Mouse (Mus musculus) heart, embryonic 16.5 days (tissue): Measurements from ENCODE around the gene Arhgap31. TPM values are rescaled to one million over a fixed set of nuclear protein-coding genes. Genes with fewer than 3 reads are reported as not detected.

Experiments
- ATAC-seq: fragments of 200-750 bp; cut with Nextera tagmentation; replicated peaks from 2 replicates; pipeline ENCODE4 v1.8.0; 2017; ENCODE audit warnings: moderate number of reproducible peaks; ENCODE audit not compliant: insufficient read depth, low FRiP score; ENCODE audit errors: extremely low read depth
- H3K27ac ChIP-seq: fragments of 300-500 bp; sonication (generic); 2 replicates; pipeline ENCODE4 v1.5.1; 2014; ENCODE audit warnings: mild to moderate bottlenecking, low read length, control low read depth, moderate library complexity
- H3K27me3 ChIP-seq: fragments of 300-500 bp; sonication (generic); 2 replicates; pipeline ENCODE4 v1.6.1; 2014; ENCODE audit warnings: low read length, mixed read lengths; ENCODE audit not compliant: control insufficient read depth, insufficient read depth
- H3K36me3 ChIP-seq: fragments of 300-500 bp; sonication (generic); 2 replicates; pipeline ENCODE4 v1.6.1; 2014; ENCODE audit not compliant: control insufficient read depth, insufficient read depth
- H3K4me1 ChIP-seq: fragments of 300-500 bp; sonication (generic); 2 replicates; pipeline ENCODE4 v1.6.1; 2014; ENCODE audit warnings: low read length, mixed read lengths; ENCODE audit not compliant: control insufficient read depth, insufficient read depth
- H3K4me2 ChIP-seq: fragments of 300-500 bp; sonication (generic); 2 replicates; pipeline ENCODE4 v1.6.1; 2014; ENCODE audit warnings: low read depth, mild to moderate bottlenecking, control low read depth, low read length
- H3K4me3 ChIP-seq: fragments of 300-500 bp; sonication (generic); 2 replicates; pipeline ENCODE4 v1.5.1; 2014; ENCODE audit warnings: mild to moderate bottlenecking, control low read depth, low read length
- H3K9ac ChIP-seq: fragments of 300-500 bp; sonication (generic); 2 replicates; pipeline ENCODE4 v1.6.1; 2014; ENCODE audit warnings: low read length, control low read depth
- H3K9me3 ChIP-seq: fragments of 300-500 bp; sonication (generic); replicated peaks from 2 replicates; pipeline ENCODE4 v1.6.1; 2016; ENCODE audit warnings: low read length; ENCODE audit not compliant: control insufficient read depth
- WGBS: fragments of 180-500 bp; shearing (Covaris S2); extraction: QIAGEN DNeasy Blood & Tissue Kit; methylation state at CpG from one replicate; pipeline ENCODE4 v1.1.7; 2014; 5-methylcytosine and 5-hydroxymethylcytosine counted together
- polyA plus RNA-seq: library from polyadenylated mRNA; unstranded; fragments of >200 nt; fragmentation: Nextera tagmentation; extraction: Ambion mirVana; gene quantifications from 2 replicates; pipeline ENCODE4 v1.2.1, GENCODE M21; 2015

Gene Arhgap31
- polyA plus RNA-seq, 1 experiment from 2014 or later = 38.0 TPM

- Histone ChIP-seq H3K4me1 (peaks cover 60% of the 10 kb centered on the region), H3K4me2 (peak overlapping the region; percentile 53), H3K9me3 (no peaks in the 10 kb centered on the region), H3K27ac (peak overlapping the region; percentile 73), H3K4me3 (peak overlapping the region; percentile 18; the same call in 1 of the 2 replicates), H3K27me3 (no peaks in the 10 kb centered on the region), H3K36me3 (no peaks in the 10 kb centered on the region; the same call in 1 of the 2 replicates), H3K9ac (peak overlapping the region; percentile 31; the same call in 1 of the 2 replicates)
- ATAC-seq = 0 out of 2 replicates have a peak, but pooled peaks have one; percentile 34
- 16% methylated on average over 9 of the region's 9 CpGs for WGBS
These were observed 11.4 kb downstream of the Arhgap31 start for GRCm38 (mm10) chr16:38701492-38702185.

- 44% methylated on average over 16 of the region's 16 CpGs for WGBS
- H3K9me3 ChIP-seq = no peaks in the 10 kb centered on the region
- no peak overlapping the region for H3K9ac ChIP-seq
- no peaks in the 10 kb centered on the region; the same call in 1 of the 2 replicates for H3K36me3 ChIP-seq
- H3K27me3 ChIP-seq = no peaks in the 10 kb centered on the region
- H3K27ac ChIP-seq = peak overlapping the region; percentile 38
- peaks cover 51% of the 10 kb centered on the region for H3K4me1 ChIP-seq
- ATAC-seq = no peak
- H3K4me3 ChIP-seq = no peak overlapping the region
- 0 out of 2 replicates have a peak overlapping the region, but pooled peaks have one; percentile 8 for H3K4me2 ChIP-seq
These were observed 12.5 kb downstream of the Arhgap31 start for GRCm38 (mm10) chr16:38700392-38701162.

GRCm38 (mm10) chr16:38697611-38698010 lies 15.5 kb downstream of the Arhgap31 start:
- WGBS = 83% methylated on average over 5 of the region's 5 CpGs
- peaks cover 36% of the 10 kb centered on the region for H3K4me1 ChIP-seq
- H3K36me3 ChIP-seq = peaks cover 5% of the 10 kb centered on the region
- no peaks in the 10 kb centered on the region for H3K27me3 ChIP-seq
- H3K9me3 ChIP-seq = no peaks in the 10 kb centered on the region
- H3K4me2 ChIP-seq = no peak overlapping the region
- no peak overlapping the region for H3K4me3 ChIP-seq
- ATAC-seq = no peak
- H3K9ac ChIP-seq = no peak overlapping the region
- no peak overlapping the region for H3K27ac ChIP-seq

GRCm38 (mm10) chr16:38695557-38695956 lies 17.5 kb downstream of the Arhgap31 start:
- H3K4me3 ChIP-seq = no peak overlapping the region
- H3K9me3 ChIP-seq = no peaks in the 10 kb centered on the region
- 84% methylated on average over 5 of the region's 5 CpGs for WGBS
- H3K9ac ChIP-seq = no peak overlapping the region
- H3K27me3 ChIP-seq = no peaks in the 10 kb centered on the region
- H3K36me3 ChIP-seq = peaks cover 9% of the 10 kb centered on the region
- H3K4me2 ChIP-seq = no peak overlapping the region
- peaks cover 26% of the 10 kb centered on the region for H3K4me1 ChIP-seq
- no peak for ATAC-seq
- H3K27ac ChIP-seq = no peak overlapping the region

GRCm38 (mm10) chr16:38694906-38695540 lies 18.1 kb downstream of the Arhgap31 start:
- Histone ChIP-seq H3K4me1 (peaks cover 26% of the 10 kb centered on the region), H3K36me3 (peaks cover 12% of the 10 kb centered on the region), H3K4me3 (no peak overlapping the region), H3K4me2 (no peak overlapping the region), H3K9me3 (no peaks in the 10 kb centered on the region), H3K27ac (no peak overlapping the region), H3K9ac (no peak overlapping the region), H3K27me3 (no peaks in the 10 kb centered on the region)
- 74% methylated on average over 6 of the region's 6 CpGs for WGBS
- ATAC-seq = no peak

- H3K27ac ChIP-seq = peak overlapping the region; percentile 55
- no peak overlapping the region for H3K4me2 ChIP-seq
- H3K36me3 ChIP-seq = peaks cover 19% of the 10 kb centered on the region
- H3K9ac ChIP-seq = no peak overlapping the region
- peaks cover 47% of the 10 kb centered on the region for H3K4me1 ChIP-seq
- no peak overlapping the region for H3K4me3 ChIP-seq
- H3K9me3 ChIP-seq = no peaks in the 10 kb centered on the region
- no peak for ATAC-seq
- 74% methylated on average over 5 of the region's 5 CpGs for WGBS
- no peaks in the 10 kb centered on the region for H3K27me3 ChIP-seq
These were observed 22.6 kb downstream of the Arhgap31 start for GRCm38 (mm10) chr16:38690501-38690900.

GRCm38 (mm10) chr16:38689786-38690185 lies 23.3 kb downstream of the Arhgap31 start:
- Histone ChIP-seq H3K27ac (peak overlapping the region; percentile 55), H3K4me1 (peaks cover 45% of the 10 kb centered on the region), H3K4me2 (no peak overlapping the region), H3K27me3 (no peaks in the 10 kb centered on the region), H3K9me3 (no peaks in the 10 kb centered on the region), H3K9ac (0 out of 2 replicates have a peak overlapping the region, but pooled peaks have one; percentile 44), H3K36me3 (peaks cover 16% of the 10 kb centered on the region), H3K4me3 (no peak overlapping the region)
- 66% methylated on average over 10 of the region's 10 CpGs for WGBS
- 0 out of 2 replicates have a peak, but pooled peaks have one; percentile 15 for ATAC-seq

GRCm38 (mm10) chr16:38688531-38689264 lies 24.4 kb downstream of the Arhgap31 start:
- peaks cover 16% of the 10 kb centered on the region for H3K36me3 ChIP-seq
- no peaks in the 10 kb centered on the region for H3K9me3 ChIP-seq
- peak overlapping the region; percentile 24; the same call in 1 of the 2 replicates for H3K9ac ChIP-seq
- no peaks in the 10 kb centered on the region for H3K27me3 ChIP-seq
- 45% methylated on average over 12 of the region's 12 CpGs for WGBS
- no peak overlapping the region for H3K4me3 ChIP-seq
- peaks cover 45% of the 10 kb centered on the region for H3K4me1 ChIP-seq
- H3K27ac ChIP-seq = peak overlapping the region; percentile 90
- no peak for ATAC-seq
- peak overlapping the region; percentile 49 for H3K4me2 ChIP-seq
